Mouse (Mus musculus) WW6 (cell line): ENCODE data around the gene Gm5737.

Source experiments
- DNase-seq: peaks from one replicate; pipeline ENCODE4 v3.0.0-alpha.2; 2013; ENCODE audit warnings: low read depth, low spot score

Gene Gm5737

DNA sequence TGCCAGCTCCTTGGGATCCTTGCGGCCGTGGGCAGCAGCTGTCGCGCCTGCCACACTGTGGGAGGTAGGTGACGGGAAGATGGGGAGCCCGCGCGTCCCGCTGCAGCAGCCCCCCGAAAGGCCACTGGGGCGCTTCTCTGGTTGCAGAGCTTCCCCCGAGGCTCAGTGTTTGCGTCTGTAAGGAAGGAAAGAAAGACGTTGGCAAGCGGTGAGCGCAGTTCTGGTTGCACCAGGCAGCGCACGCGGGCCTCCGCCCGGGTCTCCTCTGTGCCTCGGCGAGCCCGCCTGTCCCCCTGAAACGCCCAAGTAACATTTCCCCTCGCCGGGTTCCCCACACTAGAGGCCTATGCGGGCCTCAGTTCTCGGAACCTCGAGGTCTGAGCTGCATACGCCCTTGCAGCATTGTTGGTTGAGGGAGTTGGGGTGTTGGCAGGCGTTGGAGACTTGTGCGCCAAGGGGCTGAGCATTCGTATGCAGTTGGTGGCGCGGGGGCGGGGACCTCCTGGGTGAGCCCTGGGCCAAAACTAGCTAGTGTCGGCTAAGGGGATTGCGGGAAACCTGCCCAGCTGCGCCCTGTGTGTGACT is 31.0 kb downstream of the Gm5737 start:
- DNase-seq = peak; percentile 68

- no peak for DNase-seq
Measured at GRCm38 (mm10) chr7:120843852-120844435, 31.8 kb downstream of the Gm5737 start.

DNA sequence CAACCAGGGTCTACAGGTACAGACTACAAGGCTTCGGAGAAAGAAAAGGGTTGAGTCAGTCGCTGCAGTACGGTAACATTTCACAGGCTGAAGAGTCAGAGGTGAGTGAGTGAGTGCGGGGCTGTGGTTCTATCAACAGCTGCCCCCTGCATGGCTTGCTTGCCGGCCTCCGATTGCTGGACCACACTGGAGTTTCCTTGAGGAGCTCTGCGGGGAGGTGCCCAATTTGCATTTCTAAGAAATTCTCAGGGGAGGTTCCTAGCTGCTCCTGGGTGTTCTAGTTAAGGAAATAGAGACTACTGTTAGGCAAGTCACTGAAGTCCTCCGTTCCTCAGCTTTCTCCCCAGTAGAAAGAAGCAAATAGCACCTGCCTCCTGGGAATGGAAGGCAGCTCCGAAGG is 32.5 kb downstream of the Gm5737 start:
- no peak for DNase-seq

- DNase-seq = no peak
Measured at GRCm38 (mm10) chr7:120848831-120849512, 36.8 kb downstream of the Gm5737 start.

GRCm38 (mm10) chr7:120850165-120850564 is 38.0 kb downstream of the Gm5737 start:
- DNase-seq = no peak

DNA sequence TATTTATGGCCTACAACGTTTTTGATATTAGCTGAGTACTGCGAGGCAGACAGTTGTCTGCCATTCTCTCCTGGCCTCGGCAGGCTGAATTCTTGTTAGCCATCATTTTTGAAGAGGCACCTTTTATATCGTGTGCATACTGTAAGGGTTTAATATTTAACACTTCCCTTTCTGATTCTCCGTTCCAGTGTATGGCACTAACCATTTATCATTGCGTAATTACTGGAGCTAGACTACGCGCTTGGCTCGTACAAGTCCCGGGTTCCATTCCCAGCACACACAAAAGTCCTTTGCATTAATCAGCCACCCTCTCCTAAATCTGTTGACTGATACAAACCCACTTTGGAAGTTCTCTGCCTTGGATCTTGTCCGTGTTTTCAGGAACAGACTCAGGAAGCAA is 47.7 kb downstream of the Gm5737 start:
- no peak for DNase-seq

DNA sequence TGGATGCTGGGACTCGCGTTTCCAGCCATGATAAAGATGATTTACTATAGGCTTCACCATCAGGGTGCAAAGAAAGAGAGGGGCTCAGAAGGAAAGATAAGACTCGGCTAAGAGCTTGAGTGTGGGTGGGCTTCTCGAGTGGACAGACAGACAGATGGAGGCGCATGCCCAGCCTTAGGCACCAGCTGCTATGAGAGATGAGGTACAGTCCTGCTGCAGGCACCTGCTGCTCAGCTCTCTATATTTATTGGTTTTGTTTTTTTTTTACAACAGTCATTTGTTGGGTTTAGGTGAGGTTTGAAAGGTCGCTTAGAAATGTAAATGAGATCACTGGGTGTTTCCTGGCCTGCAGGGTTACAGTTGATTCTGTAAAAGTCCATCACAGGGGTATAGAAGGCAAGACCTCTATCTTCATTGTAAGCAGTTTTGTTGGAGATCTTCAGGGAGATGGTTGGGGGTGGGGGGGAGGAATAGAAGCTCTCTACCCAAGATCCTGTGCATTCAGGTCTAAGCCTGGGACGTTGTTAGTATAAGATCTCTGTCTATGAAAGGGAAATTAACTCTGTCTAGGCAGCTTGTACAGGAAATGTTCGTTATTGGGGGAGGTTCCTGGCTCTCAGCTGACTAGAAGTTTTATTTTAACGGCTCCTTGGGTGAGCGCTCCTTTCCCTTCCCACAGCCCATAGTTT is 48.8 kb downstream of the Gm5737 start:
- DNase-seq = no peak

DNA sequence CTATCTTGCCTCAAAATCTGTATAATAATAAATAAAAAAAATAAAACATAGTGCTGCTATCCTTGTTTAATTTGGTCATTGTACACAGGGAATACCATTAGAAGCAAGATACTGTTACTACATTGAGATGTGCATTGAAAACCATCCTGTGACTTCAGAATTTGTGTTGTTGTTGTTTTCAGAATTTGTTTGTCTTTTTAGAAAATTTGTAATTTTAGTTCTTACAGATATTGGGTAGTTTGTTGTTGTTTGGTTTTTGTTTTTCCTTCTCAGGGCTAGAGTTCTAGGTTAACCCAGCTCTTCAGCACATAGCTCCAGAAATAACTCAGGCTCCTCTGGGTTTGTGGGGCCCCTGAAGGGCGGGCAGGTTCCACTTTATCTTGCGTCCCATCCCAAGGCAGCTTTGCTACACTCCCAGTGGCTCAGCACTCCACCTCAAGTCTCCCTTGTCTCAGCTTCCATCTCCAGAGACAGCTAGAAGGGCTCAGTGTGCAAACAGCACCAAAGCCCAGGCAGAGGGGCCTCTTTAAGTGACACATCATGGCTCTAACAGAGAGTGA is 49.4 kb downstream of the Gm5737 start:
- DNase-seq = no peak

DNA sequence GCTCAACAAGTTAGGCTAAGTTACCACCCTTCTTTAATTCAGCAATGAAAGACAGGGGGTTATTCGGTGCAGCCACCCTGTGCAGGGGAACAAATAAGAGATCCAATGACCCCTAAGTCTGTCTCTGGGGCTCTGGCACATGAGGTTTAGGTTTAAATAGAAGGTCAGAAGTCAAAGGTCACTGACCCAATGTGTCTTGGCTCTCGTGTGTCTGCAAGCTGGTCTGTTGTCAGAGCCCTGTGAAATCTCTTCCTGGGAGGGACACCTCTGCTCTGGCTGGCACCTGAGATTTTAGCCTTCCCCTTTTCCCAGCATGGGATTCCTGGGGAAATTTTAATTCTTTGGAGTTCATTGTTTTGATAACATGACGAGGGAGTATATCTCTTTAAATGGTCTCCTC is 50.0 kb downstream of the Gm5737 start:
- no peak for DNase-seq

GRCm38 (mm10) chr7:120862626-120863025 is 50.5 kb downstream of the Gm5737 start:
- DNase-seq = no peak

GRCm38 (mm10) chr7:120863476-120863875 is 51.3 kb downstream of the Gm5737 start:
- no peak for DNase-seq

GRCm38 (mm10) chr7:120865100-120865499 is 52.9 kb downstream of the Gm5737 start:
- DNase-seq = no peak

GRCm38 (mm10) chr7:120865832-120866231 is 53.7 kb downstream of the Gm5737 start:
- DNase-seq = no peak

DNA sequence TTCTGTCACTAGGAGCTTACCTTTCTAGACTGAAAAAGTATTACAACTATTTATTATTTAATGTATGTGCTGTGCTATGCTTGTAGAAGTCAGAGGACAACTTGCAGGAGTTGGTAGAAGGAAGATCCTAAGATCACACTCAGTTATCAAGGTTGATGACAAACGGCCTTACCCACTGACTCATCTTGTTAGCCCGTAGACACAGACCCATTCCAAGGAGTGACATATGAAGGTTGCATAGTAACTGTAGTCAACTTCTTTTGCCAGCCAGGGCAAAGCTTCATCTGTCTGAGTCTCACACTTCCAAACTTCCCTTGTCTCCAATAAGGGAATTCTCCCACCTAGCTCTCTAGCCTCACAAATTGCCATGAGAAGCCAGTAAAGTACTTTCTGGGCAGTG is 54.5 kb downstream of the Gm5737 start:
- no peak for DNase-seq

- no peak for DNase-seq
Measured at GRCm38 (mm10) chr7:120867720-120868119, 55.6 kb downstream of the Gm5737 start.

DNA sequence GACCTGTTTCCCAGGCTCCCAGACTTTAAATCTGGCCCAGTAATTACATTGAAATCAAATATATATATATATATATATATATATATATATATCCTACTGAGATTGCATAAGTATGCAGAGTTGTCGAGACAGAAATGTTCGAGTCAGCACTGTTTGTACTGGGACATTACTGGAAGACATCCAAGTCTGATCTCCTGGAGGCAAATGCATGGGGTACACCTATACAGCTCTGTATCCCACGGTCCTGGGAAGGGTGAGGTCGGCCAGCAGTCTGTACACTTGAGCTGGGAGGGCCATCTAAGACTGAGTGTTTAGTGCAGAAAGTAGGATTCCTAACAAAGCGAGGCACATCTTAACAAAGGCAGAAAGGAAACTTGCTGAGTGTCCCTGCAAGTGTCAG is 57.7 kb downstream of the Gm5737 start:
- no peak for DNase-seq

DNA sequence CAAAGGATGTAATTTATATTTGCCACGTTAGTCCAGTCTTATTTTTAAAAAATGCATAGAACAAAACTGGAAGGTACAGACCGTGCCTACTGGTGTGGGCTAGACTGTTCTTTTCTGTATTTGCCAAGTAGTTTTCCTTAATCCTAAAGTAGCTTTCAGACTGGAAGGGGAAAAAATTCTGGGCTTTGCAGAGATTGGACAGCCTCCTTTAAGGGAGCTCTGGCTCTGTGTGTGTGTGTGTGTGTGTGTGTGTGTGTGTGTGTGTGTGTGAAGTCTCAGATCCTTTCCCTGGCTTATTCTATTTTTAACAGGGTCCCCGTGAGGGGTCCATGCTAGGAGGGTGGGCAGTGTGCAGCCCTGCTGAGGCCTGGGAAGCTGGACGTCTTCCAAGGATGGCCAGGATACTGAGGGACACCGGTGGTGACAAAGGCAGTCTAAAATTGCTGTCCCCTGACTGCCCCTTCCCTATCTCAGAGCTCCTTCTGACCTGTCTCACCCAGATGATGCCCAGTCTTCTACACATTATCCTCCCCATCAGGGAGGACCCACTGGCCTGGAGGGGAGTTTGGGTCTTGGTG is 58.4 kb downstream of the Gm5737 start:
- no peak for DNase-seq

DNA sequence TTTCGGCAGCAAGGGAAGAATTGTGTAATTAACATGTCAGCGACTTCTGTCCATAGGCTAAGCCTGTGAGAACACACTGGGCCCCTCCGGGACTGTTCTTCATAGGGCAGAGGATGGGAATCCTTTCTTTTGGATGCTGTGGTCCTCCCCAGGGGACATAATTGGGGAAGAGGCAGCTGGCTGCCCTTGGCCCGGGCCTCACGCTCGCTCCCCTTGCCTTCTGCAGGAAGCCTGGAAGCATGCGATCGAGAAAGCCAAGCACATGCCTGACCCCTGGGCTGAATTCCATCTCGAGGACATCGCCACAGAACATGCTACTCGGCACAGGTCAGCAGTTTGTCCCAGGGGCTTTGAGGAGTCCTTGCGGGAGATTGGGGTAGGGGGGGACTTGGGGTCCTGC is 60.9 kb downstream of the Gm5737 start:
- DNase-seq = no peak

- no peak for DNase-seq
Measured at GRCm38 (mm10) chr7:120874021-120874420, 61.9 kb downstream of the Gm5737 start.

DNA sequence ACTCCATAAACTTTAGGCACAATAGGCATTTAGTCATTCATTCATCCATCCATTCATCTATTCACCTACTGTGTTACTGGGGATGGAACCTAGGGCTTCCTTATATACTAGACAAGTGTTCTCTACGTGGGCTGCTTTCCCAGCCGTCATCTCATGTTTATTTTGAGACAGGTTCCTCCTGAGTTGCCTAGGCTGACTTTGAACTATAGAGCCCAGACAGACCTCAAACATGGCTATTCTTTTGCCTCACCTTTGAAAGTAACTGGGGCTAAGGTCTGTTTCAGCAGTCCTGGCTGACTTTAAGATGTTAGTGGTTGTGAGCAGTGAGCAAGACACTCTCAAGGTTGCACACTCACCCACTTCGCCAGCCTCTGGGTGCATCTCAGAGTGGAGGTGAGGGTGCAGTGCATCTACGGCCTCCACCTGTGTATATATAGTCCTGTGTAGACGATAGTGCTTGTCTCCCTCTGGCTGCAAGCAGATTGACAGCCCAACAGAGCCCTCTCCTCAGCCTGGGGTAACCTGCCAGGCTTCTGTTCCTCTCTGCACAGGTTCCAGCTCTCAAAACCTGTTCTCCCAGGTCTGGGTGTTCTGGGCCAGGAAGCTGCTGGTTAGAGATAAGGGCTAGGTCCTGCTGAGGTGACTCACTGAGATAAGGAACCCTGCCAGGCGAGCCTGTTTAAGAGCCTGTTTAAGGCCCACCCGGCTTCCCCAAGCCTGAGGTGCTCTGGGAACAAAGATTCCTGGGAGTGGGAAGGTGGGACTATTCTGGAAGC is 62.8 kb downstream of the Gm5737 start:
- DNase-seq = no peak
